Mouse (Mus musculus) kidney, embryonic 14.5 days (tissue): ENCODE results near the gene Speg. TPM values are rescaled to one million over a fixed set of nuclear protein-coding genes. Genes with fewer than 3 reads are reported as not detected.

ENCODE experiments used
- ATAC-seq: fragments of 200-750 bp; cut with Nextera tagmentation; 2 replicates; pipeline ENCODE4 v1.8.0; 2017; ENCODE audit warnings: moderate number of reproducible peaks, mild to moderate bottlenecking, moderate TSS enrichment, moderate library complexity; ENCODE audit not compliant: low FRiP score, low TSS enrichment
- H3K27ac ChIP-seq: fragments of 300-500 bp; sonication (generic); 2 replicates; pipeline ENCODE4 v1.5.1; 2014; ENCODE audit warnings: low read depth, mild to moderate bottlenecking, low read length, moderate library complexity, mixed read lengths
- H3K27me3 ChIP-seq: fragments of 300-500 bp; sonication (generic); 2 replicates; pipeline ENCODE4 v1.6.1; 2014; ENCODE audit warnings: mild to moderate bottlenecking, low read length; ENCODE audit not compliant: control insufficient read depth, insufficient read depth
- H3K36me3 ChIP-seq: fragments of 300-500 bp; sonication (generic); 2 replicates; pipeline ENCODE4 v1.6.1; 2014; ENCODE audit warnings: low read length, mixed read lengths; ENCODE audit not compliant: control insufficient read depth, insufficient read depth
- H3K4me1 ChIP-seq: fragments of 300-500 bp; sonication (generic); 2 replicates; pipeline ENCODE4 v1.6.1; 2014; ENCODE audit warnings: low read length, mixed read lengths; ENCODE audit not compliant: control insufficient read depth, insufficient read depth
- H3K4me2 ChIP-seq: fragments of 300-500 bp; sonication (generic); replicated peaks from 2 replicates; pipeline ENCODE4 v1.6.1; 2014; ENCODE audit warnings: low read depth, mild to moderate bottlenecking, low read length
- H3K4me3 ChIP-seq: fragments of 300-500 bp; sonication (generic); 2 replicates; pipeline ENCODE4 v1.5.1; 2014; ENCODE audit warnings: mild to moderate bottlenecking, low read length
- H3K9ac ChIP-seq: fragments of 300-500 bp; sonication (generic); 2 replicates; pipeline ENCODE4 v1.6.1; 2014; ENCODE audit warnings: low read depth, mild to moderate bottlenecking, low read length, moderate library complexity
- H3K9me3 ChIP-seq: fragments of 300-500 bp; sonication (generic); 2 replicates; pipeline ENCODE4 v1.6.1; 2016; ENCODE audit warnings: low read length; ENCODE audit not compliant: control insufficient read depth
- WGBS: fragments of 180-500 bp; shearing (Covaris S2); extraction: QIAGEN DNeasy Blood & Tissue Kit; methylation state at CpG from one replicate; pipeline ENCODE4 v1.1.7; 2014; 5-methylcytosine and 5-hydroxymethylcytosine counted together
- polyA plus RNA-seq: library from polyadenylated mRNA; unstranded; fragments of >200 nt; fragmentation: Nextera tagmentation; extraction: Ambion mirVana; gene quantifications from 2 replicates; pipeline ENCODE4 v1.2.1, GENCODE M21; 2014

Speg gene
- polyA plus RNA-seq, 1 experiment from 2014 or later: 43.5 TPM

DNA sequence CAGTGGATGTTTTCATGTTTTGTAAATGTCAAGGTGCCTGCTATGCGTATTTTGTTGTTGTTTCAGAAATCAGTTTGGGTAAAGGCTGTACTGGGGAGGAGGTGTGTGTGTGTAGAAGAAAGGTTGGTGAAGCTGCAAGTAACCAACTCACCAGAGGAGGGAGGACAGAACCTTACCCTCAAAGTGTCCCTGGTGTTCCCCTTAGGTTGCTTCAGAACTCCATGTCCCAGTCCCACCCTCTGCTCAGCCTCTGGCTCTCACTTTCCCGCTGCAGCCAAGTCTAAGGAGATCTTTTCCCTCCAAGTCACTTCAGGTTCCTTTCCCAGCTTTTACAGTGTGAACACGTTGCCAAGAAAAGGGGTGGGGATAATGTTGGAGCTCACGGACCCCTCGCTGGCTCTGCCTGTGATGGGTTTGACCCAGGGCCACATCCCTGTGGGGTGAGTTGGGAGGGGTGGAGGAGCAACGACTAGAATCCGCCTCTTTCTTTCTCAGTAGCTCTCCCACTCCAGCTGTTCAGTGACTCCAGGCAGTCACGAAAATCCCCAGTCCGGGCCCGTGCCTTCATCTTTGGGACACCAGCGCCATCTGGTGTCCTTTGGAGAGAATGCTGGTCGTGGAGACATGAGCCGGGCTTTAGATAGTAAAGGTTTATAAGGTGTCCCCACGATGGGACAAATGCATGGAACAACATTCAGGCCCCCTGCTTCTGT is 92.3 kb downstream of the Speg start:
- no peaks in the 10 kb centered on the region for H3K9me3 ChIP-seq
- H3K4me3 ChIP-seq: no peak overlapping the region
- H3K27ac ChIP-seq: no peak overlapping the region
- no peak overlapping the region for H3K4me2 ChIP-seq
- ATAC-seq: peak; percentile 81
- no peak overlapping the region for H3K9ac ChIP-seq
- peaks cover 12% of the 10 kb centered on the region for H3K27me3 ChIP-seq
- H3K4me1 ChIP-seq: peaks cover 12% of the 10 kb centered on the region
- 8% methylated on average over 14 of the region's 14 CpGs for WGBS
- H3K36me3 ChIP-seq: no peaks in the 10 kb centered on the region

DNA sequence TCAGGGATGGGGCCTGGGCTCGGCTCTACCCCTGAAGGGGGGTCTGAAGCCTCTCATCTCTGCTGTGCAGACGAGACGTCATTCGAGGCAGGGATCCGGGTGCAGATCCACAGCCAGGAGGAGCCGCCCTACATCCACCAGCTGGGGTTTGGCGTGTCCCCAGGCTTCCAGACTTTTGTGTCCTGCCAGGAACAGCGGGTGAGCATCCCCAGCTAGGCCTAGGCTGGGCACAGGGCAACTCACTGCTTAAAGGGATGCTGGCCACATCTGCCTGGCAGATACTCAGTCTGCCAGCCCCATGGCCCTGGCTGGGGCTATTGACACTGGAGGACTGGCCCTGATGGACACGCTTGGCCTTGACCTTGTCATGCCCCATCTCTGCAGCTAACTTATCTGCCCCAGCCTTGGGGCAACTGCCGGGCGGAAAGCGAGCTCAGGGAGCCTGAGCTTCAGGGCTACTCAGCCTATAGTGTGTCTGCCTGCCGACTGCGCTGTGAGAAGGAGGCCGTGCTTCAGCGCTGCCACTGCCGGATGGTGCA is 94.3 kb downstream of the Speg start:
- H3K36me3 ChIP-seq: peaks cover 16% of the 10 kb centered on the region; the same call in 1 of the 2 replicates
- H3K27me3 ChIP-seq: peaks cover 12% of the 10 kb centered on the region
- H3K27ac ChIP-seq: no peak overlapping the region
- no peaks in the 10 kb centered on the region for H3K9me3 ChIP-seq
- ATAC-seq: no peak
- no peak overlapping the region for H3K4me2 ChIP-seq
- no peak overlapping the region for H3K9ac ChIP-seq
- 85% methylated on average over 17 of the region's 17 CpGs for WGBS
- H3K4me3 ChIP-seq: no peak overlapping the region
- no peaks in the 10 kb centered on the region for H3K4me1 ChIP-seq

DNA sequence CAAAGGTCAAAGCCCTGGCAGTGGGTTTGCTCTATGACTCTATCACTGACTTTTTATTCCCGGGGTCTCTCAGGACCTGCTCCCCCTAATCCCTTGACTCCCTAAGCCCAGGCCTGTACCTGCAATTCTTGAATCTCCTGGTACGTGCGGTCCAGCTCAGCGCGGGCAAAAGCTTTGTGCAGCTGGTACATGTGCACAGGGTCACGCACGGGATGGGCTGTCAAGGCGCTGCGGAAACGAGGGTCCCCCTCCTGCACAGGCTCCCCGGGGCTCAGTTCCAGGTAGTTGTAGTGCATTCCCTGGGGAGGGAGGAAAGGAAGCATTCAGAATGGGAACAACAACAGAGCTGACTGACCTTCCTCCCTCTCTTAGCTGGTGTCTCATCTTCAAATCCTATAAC is 101.3 kb downstream of the Speg start:
- WGBS: 90% methylated on average over 11 of the region's 11 CpGs
- Histone ChIP-seq H3K4me1 (peaks cover 14% of the 10 kb centered on the region), H3K9me3 (no peaks in the 10 kb centered on the region), H3K4me2 (no peak overlapping the region), H3K4me3 (no peak overlapping the region), H3K9ac (no peak overlapping the region), H3K36me3 (peaks cover 41% of the 10 kb centered on the region), H3K27me3 (peaks cover 17% of the 10 kb centered on the region), H3K27ac (no peak overlapping the region)
- no peak for ATAC-seq

DNA sequence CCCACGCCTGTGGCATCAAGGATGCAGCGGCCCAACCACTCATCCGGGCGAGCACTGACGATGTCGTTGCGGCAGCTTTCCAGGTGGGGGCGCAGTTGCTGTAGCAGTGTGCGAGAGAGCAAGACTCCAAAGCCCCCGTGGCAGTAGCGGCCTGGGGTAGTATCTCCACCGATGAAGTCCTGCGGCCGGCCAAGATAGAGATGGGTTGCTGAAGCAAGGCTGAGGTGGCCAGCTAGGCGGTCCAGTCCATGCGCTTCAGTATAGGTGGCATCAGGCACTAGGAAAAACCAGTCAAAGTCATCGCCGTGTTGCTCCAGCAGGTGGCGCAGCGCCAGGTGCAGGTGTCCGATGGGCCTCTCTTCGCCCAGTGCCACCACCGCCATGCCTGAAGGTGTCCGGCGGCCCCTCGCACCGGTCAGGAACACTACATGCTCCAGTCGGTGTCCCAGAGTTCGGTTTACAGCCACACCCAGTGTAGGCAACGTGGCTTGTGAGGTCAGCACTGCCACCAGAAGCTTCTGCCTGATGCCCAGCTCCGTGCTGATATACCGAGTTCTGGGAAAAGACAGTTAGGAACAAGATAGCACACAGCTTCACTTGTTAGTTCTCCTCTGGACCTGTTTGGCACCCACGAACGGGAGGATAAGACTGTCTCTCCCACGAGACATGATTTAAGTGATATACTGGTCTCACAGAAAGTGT is 102.3 kb downstream of the Speg start:
- 0 out of 2 replicates have a peak, but pooled peaks have one; percentile 1 for ATAC-seq

DNA sequence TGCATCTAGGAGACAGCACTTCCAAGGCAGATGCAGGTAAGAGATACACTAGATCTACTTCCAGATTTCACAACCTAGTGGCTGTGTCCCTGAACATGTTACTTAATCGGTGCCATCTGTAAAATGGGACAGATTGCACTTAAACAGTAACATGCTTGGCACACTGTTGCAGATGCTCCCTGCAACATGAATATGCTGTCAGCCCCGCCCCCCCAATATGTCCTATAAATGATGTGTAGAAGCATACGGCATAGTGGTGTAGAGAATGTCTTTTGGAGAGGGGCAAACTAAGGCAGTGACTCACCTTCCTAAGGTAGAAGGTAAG is 102.8 kb downstream of the Speg start:
- Histone ChIP-seq H3K9ac (peak overlapping the region; percentile 74; the same call in 1 of the 2 replicates), H3K27me3 (peaks cover 22% of the 10 kb centered on the region), H3K4me2 (peak overlapping the region; percentile 84), H3K27ac (no peak overlapping the region), H3K36me3 (peaks cover 39% of the 10 kb centered on the region), H3K4me1 (peaks cover 14% of the 10 kb centered on the region), H3K4me3 (peak overlapping the region; percentile 80), H3K9me3 (no peaks in the 10 kb centered on the region)
- 53% methylated on average over 3 of the region's 3 CpGs for WGBS
- ATAC-seq: no peak

More for the DNA sequence above, 102.3 kb downstream of the Speg start:
- Histone ChIP-seq H3K4me2 (peak overlapping the region; percentile 84), H3K36me3 (peaks cover 41% of the 10 kb centered on the region), H3K27me3 (peaks cover 22% of the 10 kb centered on the region), H3K9ac (no peak overlapping the region; the same call in 1 of the 2 replicates), H3K9me3 (no peaks in the 10 kb centered on the region), H3K4me1 (peaks cover 14% of the 10 kb centered on the region), H3K4me3 (peak overlapping the region; percentile 80; the same call in 1 of the 2 replicates), H3K27ac (no peak overlapping the region)
- 11% methylated on average over 35 of the region's 35 CpGs for WGBS

DNA sequence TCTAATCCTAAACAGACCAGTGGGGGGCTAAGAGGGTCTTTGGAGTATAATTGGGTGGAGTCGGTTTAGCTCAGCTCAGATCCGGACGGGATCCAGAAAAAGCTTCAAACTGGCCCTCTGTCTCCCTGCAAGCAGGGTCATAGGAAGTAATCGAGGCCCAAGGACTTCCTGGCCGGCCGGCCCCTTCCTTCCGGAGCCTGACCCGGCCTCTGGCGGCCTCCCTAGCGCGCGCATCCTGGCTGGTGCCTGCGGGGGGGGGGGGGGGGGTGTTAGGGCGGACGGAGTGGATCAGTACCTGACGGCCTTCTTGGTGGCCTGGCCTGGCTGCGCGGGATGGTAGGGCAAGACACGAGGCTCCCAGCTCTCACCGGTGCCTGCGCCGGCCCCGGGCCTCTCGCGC is 103.4 kb downstream of the Speg start:
- no peak for ATAC-seq
- Histone ChIP-seq H3K4me2 (peak overlapping the region; percentile 84), H3K36me3 (peaks cover 34% of the 10 kb centered on the region), H3K9ac (peak overlapping the region; percentile 74), H3K27me3 (peaks cover 26% of the 10 kb centered on the region), H3K9me3 (no peaks in the 10 kb centered on the region), H3K27ac (peak overlapping the region; percentile 71), H3K4me1 (peaks cover 14% of the 10 kb centered on the region), H3K4me3 (peak overlapping the region; percentile 80)
- WGBS: 1% methylated on average over 13 of the region's 25 CpGs

DNA sequence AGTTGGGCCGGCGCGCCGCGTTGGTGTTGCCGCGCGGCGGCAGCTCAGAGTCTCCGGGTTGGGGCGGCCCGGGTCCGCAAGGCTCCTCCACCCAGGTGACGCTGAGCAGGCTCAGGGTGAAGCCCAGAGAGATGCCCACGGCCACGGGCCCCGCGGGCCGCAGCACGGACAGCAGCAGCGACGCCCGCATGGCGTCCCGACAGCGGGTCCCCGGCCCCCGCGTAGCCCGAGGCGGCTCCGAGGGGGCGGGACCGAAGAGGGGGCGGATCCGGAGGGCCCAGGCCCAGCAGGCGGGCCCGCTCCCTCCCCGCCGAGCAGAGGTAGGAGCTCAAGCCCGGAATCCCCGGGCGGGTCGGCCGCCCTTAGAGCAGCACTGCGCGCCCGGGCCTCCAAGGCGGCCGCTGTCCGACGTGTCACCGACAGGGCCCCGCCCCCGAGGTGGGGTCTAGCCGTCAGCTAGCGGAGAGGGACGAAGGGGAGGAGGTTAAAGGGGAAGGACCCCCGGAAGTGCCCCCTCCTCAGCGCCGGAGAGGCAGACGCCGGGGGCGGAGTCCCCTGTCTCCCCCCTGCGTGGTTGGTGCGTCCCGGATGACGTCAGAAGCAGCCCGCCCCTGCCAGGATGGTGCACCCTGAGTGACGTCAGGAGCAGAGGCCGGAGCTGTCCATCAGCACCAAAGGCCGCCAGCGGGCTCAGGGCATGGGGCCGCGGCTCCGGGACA is 104.0 kb downstream of the Speg start, which contains the start of the genes Chpf and Tmem198:
TSS of gene Chpf (minus strand) at position 392 of the 719 bp plus-strand sequence.
TSS of gene Tmem198 (plus strand) at position 617 of the 719 bp plus-strand sequence.
- WGBS: under 1% methylated on average over 67 of the region's 76 CpGs
- Histone ChIP-seq H3K9me3 (no peaks in the 10 kb centered on the region), H3K4me2 (peak within 1 kb of the TSS; percentile 84), H3K9ac (peak within 1 kb of the TSS; percentile 74), H3K36me3 (peaks cover 28% of the 10 kb centered on the region), H3K27me3 (peaks cover 31% of the 10 kb centered on the region), H3K4me1 (peaks cover 14% of the 10 kb centered on the region), H3K27ac (peak within 1 kb of the TSS; percentile 71), H3K4me3 (peak within 1 kb of the TSS; percentile 80)
- peak; percentile 92 for ATAC-seq

DNA sequence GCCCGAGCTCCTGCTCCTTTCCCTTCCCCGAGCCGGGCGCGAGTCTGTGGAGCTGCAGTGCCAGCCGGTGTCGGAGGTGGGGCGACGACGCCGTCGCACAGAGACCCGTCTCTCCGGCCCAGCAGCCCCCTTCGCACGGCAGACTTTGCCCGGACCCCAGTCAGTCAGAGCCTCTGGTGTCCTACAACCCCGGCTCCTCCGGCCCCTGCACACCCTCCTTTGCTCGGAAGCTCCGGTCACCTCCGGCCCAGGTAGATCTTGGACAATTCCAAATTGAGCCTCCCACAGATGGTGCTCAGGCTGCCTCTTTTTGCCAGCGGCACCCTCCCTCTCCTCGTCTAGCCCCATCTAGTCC is 104.5 kb downstream of the Speg start:
- Histone ChIP-seq H3K36me3 (peaks cover 23% of the 10 kb centered on the region), H3K27me3 (peaks cover 36% of the 10 kb centered on the region), H3K4me2 (peak overlapping the region; percentile 84), H3K4me3 (peak overlapping the region; percentile 80), H3K9ac (no peak overlapping the region; the same call in 1 of the 2 replicates), H3K4me1 (peaks cover 14% of the 10 kb centered on the region), H3K9me3 (no peaks in the 10 kb centered on the region), H3K27ac (no peak overlapping the region)
- 2% methylated on average over 24 of the region's 24 CpGs for WGBS
- no peak; the same call in 1 of the 2 replicates for ATAC-seq
